Mouse (Mus musculus) liver, postnatal 0 days (tissue): ENCODE measurements at regions not wholly inside any gene's neighbourhood (a gene's known extent, or its start where the extent isn't known, plus 50 kb on each side); places are given as distances from the start of the nearest gene placed in this dataset.

Source experiments
- CTCF ChIP-seq: sonication (generic); IDR thresholded peaks from 2 replicates; pipeline ENCODE4 v1.5.1; 2016; ENCODE audit warnings: antibody characterized with exemption, low read depth
- EP300 ChIP-seq: IDR thresholded peaks from 2 replicates; pipeline ENCODE4 v1.6.1; 2016; ENCODE audit warnings: antibody characterized with exemption, low read depth, mild to moderate bottlenecking

- no peak for TF ChIP-seq EP300
- no peak for TF ChIP-seq CTCF
Measured at GRCm38 (mm10) chr10:21819686-21820085, 62.3 kb upstream of the Sgk1 start.
